Mouse (Mus musculus): ENCODE measurements around the gene Cobl. TPM values are rescaled to one million over a fixed set of nuclear protein-coding genes. Genes with fewer than 3 reads are reported as not detected.

Gene Cobl
- polyA plus RNA-seq, 1 experiment from 2014 or later = 15.6 TPM

GRCm38 (mm10) chr11:12232743-12233125, 232.0 kb downstream of the Cobl start:
- ATAC-seq (ENCODE audit: low FRiP score) = peak; percentile 1; the same call in 1 of the 2 replicates
- H3K9me3 ChIP-seq (replicated peaks) = no peaks in the 10 kb centered on the region
- H3K9ac ChIP-seq (replicated peaks) = no peak overlapping the region
- peaks cover 2% of the 10 kb centered on the region; the same call in 1 of the 2 replicates for H3K36me3 ChIP-seq
- H3K4me3 ChIP-seq (replicated peaks) = no peak overlapping the region
- H3K4me2 ChIP-seq = no peak overlapping the region
- H3K27ac ChIP-seq (replicated peaks) = no peak overlapping the region
- 76% methylated on average over 3 of the region's 3 CpGs for WGBS
- H3K27me3 ChIP-seq (replicated peaks) = no peaks in the 10 kb centered on the region
- H3K4me1 ChIP-seq = peaks cover 14% of the 10 kb centered on the region

- 81% methylated on average over 10 of the region's 10 CpGs for whole genome bisulfite sequencing
- H3K4me3 ChIP-seq (replicated peaks) = no peak overlapping the region
- H3K36me3 ChIP-seq = peaks cover 2% of the 10 kb centered on the region; the same call in 1 of the 2 replicates
- no peak overlapping the region for H3K4me2 ChIP-seq
- H3K27ac ChIP-seq (replicated peaks) = no peak overlapping the region; the same call in 1 of the 2 replicates
- H3K4me1 ChIP-seq = peaks cover 14% of the 10 kb centered on the region
- ATAC-seq (ENCODE audit: low FRiP score) = peak; percentile 39
- H3K9me3 ChIP-seq (replicated peaks) = no peaks in the 10 kb centered on the region
- H3K9ac ChIP-seq (replicated peaks) = no peak overlapping the region
- H3K27me3 ChIP-seq (replicated peaks) = no peaks in the 10 kb centered on the region
These were observed 232.6 kb downstream of the Cobl start for GRCm38 (mm10) chr11:12232041-12232742.

- Histone ChIP-seq H3K4me3 (replicated peaks) (no peak overlapping the region), H3K9me3 (replicated peaks) (no peaks in the 10 kb centered on the region), H3K4me2 (no peak overlapping the region), H3K27ac (replicated peaks) (no peak overlapping the region), H3K9ac (replicated peaks) (no peak overlapping the region), H3K27me3 (replicated peaks) (no peaks in the 10 kb centered on the region), H3K36me3 (0 out of 2 replicates have a peak, but pooled peaks cover 2% of the 10 kb centered on the region), H3K4me1 (peaks cover 14% of the 10 kb centered on the region)
- 66% methylated on average over 6 of the region's 6 CpGs for WGBS
- ATAC-seq (ENCODE audit: low FRiP score) = peak; percentile 86
These were observed 233.2 kb downstream of the Cobl start for GRCm38 (mm10) chr11:12231481-12232035.

- Histone ChIP-seq H3K4me2 (no peak overlapping the region), H3K4me3 (replicated peaks) (no peak overlapping the region), H3K36me3 (no peaks in the 10 kb centered on the region), H3K4me1 (peaks cover 14% of the 10 kb centered on the region), H3K27me3 (replicated peaks) (no peaks in the 10 kb centered on the region), H3K9ac (replicated peaks) (no peak overlapping the region), H3K9me3 (replicated peaks) (no peaks in the 10 kb centered on the region), H3K27ac (replicated peaks) (no peak overlapping the region)
- ATAC-seq (ENCODE audit: low FRiP score) = peak; percentile 29; the same call in 1 of the 2 replicates
- WGBS = 55% methylated on average over 7 of the region's 7 CpGs
These were observed 235.3 kb downstream of the Cobl start for GRCm38 (mm10) chr11:12229411-12229810.

- H3K36me3 ChIP-seq = no peaks in the 10 kb centered on the region
- H3K9me3 ChIP-seq (replicated peaks) = no peaks in the 10 kb centered on the region
- H3K27ac ChIP-seq (replicated peaks) = no peak overlapping the region
- H3K4me1 ChIP-seq = peaks cover 10% of the 10 kb centered on the region; the same call in 1 of the 2 replicates
- no peak for ATAC-seq (ENCODE audit: low FRiP score)
- no peak overlapping the region for H3K4me2 ChIP-seq
- H3K4me3 ChIP-seq (replicated peaks) = no peak overlapping the region
- H3K9ac ChIP-seq (replicated peaks) = no peak overlapping the region
- 92% methylated on average over 3 of the region's 3 CpGs for WGBS
- no peaks in the 10 kb centered on the region for H3K27me3 ChIP-seq (replicated peaks)
These were observed 237.4 kb downstream of the Cobl start for GRCm38 (mm10) chr11:12227343-12227742.

GRCm38 (mm10) chr11:12219594-12220530, 244.9 kb downstream of the Cobl start:
- Histone ChIP-seq H3K36me3 (no peaks in the 10 kb centered on the region), H3K4me1 (peaks cover 6% of the 10 kb centered on the region; the same call in 1 of the 2 replicates), H3K27ac (replicated peaks) (no peak overlapping the region), H3K27me3 (replicated peaks) (no peaks in the 10 kb centered on the region), H3K4me3 (replicated peaks) (no peak overlapping the region), H3K9ac (replicated peaks) (no peak overlapping the region), H3K4me2 (no peak overlapping the region), H3K9me3 (replicated peaks) (no peaks in the 10 kb centered on the region)
- WGBS = 31% methylated on average over 4 of the region's 4 CpGs
- ATAC-seq (ENCODE audit: low FRiP score) = peak; percentile 87

- Histone ChIP-seq H3K4me2 (no peak overlapping the region), H3K9me3 (replicated peaks) (no peaks in the 10 kb centered on the region), H3K36me3 (no peaks in the 10 kb centered on the region), H3K9ac (replicated peaks) (no peak overlapping the region), H3K4me1 (peaks cover 6% of the 10 kb centered on the region; the same call in 1 of the 2 replicates), H3K4me3 (replicated peaks) (no peak overlapping the region), H3K27me3 (replicated peaks) (no peaks in the 10 kb centered on the region), H3K27ac (replicated peaks) (no peak overlapping the region)
- no peak for ATAC-seq (ENCODE audit: low FRiP score)
- 92% methylated on average over 1 of the region's 1 CpGs for WGBS
These were observed 247.9 kb downstream of the Cobl start for GRCm38 (mm10) chr11:12216897-12217296.

GRCm38 (mm10) chr11:12215582-12215981, 249.2 kb downstream of the Cobl start:
- WGBS = 97% methylated on average over 1 of the region's 1 CpGs
- H3K4me1 ChIP-seq = peaks cover 6% of the 10 kb centered on the region; the same call in 1 of the 2 replicates
- no peaks in the 10 kb centered on the region for H3K9me3 ChIP-seq (replicated peaks)
- no peak overlapping the region for H3K27ac ChIP-seq (replicated peaks)
- H3K9ac ChIP-seq (replicated peaks) = no peak overlapping the region
- no peak for ATAC-seq (ENCODE audit: low FRiP score)
- no peaks in the 10 kb centered on the region for H3K36me3 ChIP-seq
- no peaks in the 10 kb centered on the region for H3K27me3 ChIP-seq (replicated peaks)
- H3K4me3 ChIP-seq (replicated peaks) = no peak overlapping the region
- H3K4me2 ChIP-seq = no peak overlapping the region

- no peak overlapping the region for H3K27ac ChIP-seq (replicated peaks)
- 85% methylated on average over 2 of the region's 2 CpGs for WGBS
These were observed 256.2 kb downstream of the Cobl start for GRCm38 (mm10) chr11:12208574-12208973.

GRCm38 (mm10) chr11:12205201-12206161, 259.3 kb downstream of the Cobl start:
- Histone ChIP-seq H3K9ac (replicated peaks) (no peak overlapping the region), H3K9me3 (replicated peaks) (no peaks in the 10 kb centered on the region), H3K36me3 (no peaks in the 10 kb centered on the region), H3K27me3 (replicated peaks) (no peaks in the 10 kb centered on the region), H3K27ac (replicated peaks) (no peak overlapping the region), H3K4me3 (replicated peaks) (no peak overlapping the region), H3K4me1 (no peaks in the 10 kb centered on the region), H3K4me2 (no peak overlapping the region)
- 80% methylated on average over 6 of the region's 6 CpGs for whole genome bisulfite sequencing
- no peak for ATAC-seq (ENCODE audit: low FRiP score)

More at GRCm38 (mm10) chr11:12208574-12208973, 256.2 kb downstream of the Cobl start:
- no peaks in the 10 kb centered on the region for H3K27me3 ChIP-seq (replicated peaks)
- no peaks in the 10 kb centered on the region for H3K4me1 ChIP-seq
- no peak overlapping the region for H3K9ac ChIP-seq (replicated peaks)
- ATAC-seq (ENCODE audit: low FRiP score) = no peak
- H3K4me3 ChIP-seq (replicated peaks) = no peak overlapping the region
- H3K36me3 ChIP-seq = no peaks in the 10 kb centered on the region
- no peak overlapping the region for H3K4me2 ChIP-seq
- no peaks in the 10 kb centered on the region for H3K9me3 ChIP-seq (replicated peaks)
